Mouse (Mus musculus) embryo, embryonic 11 days (tissue): Measurements from ENCODE around the gene Best1.
A peak's percentile ranks its signal among the peaks of the same experiment; 100 is the strongest.

Source experiments
- DNase-seq: peaks from one replicate; pipeline ENCODE4 v3.0.0-alpha.2; 2015

Best1 gene

GRCm38 (mm10) chr19:10001206-10001969 lies at the start of gene Best1, which contains the start of gene Rab3il1:
Gene Best1, minus strand, starts transcription at chr19:10001633.
Gene Rab3il1, plus strand, starts transcription at chr19:10001669.
- DNase-seq, result no peak

- no peak for DNase-seq
These were observed 49.0 kb upstream of the Best1 start for GRCm38 (mm10) chr19:10050438-10050837.

- no peak for DNase-seq
These were observed 48.1 kb upstream of the Best1 start for GRCm38 (mm10) chr19:10049533-10049932.

- DNase-seq, result no peak
These were observed 45.5 kb upstream of the Best1 start for GRCm38 (mm10) chr19:10046983-10047382.

GRCm38 (mm10) chr19:10046346-10046745 lies 44.9 kb upstream of the Best1 start:
- no peak for DNase-seq

- DNase-seq, result no peak
These were observed 44.3 kb upstream of the Best1 start for GRCm38 (mm10) chr19:10045707-10046106.

- DNase-seq, result no peak
These were observed 42.2 kb upstream of the Best1 start for GRCm38 (mm10) chr19:10043643-10044042.

GRCm38 (mm10) chr19:10042816-10043215 lies 41.4 kb upstream of the Best1 start:
- no peak for DNase-seq

GRCm38 (mm10) chr19:10042232-10042631 lies 40.8 kb upstream of the Best1 start:
- DNase-seq, result no peak

- peak; percentile 89 for DNase-seq
These were observed 40.1 kb upstream of the Best1 start, which contains the start of gene Fads3 for GRCm38 (mm10) chr19:10041388-10042148. Gene Fads3, plus strand, starts transcription at chr19:10041569.

GRCm38 (mm10) chr19:10040866-10041387 lies 39.5 kb upstream of the Best1 start:
- DNase-seq, result no peak

- no peak for DNase-seq
These were observed 38.2 kb upstream of the Best1 start for GRCm38 (mm10) chr19:10039615-10040014.

GRCm38 (mm10) chr19:10038910-10039309 lies 37.5 kb upstream of the Best1 start:
- no peak for DNase-seq

GRCm38 (mm10) chr19:10038364-10038763 lies 36.9 kb upstream of the Best1 start:
- DNase-seq, result no peak

- no peak for DNase-seq
These were observed 36.1 kb upstream of the Best1 start for GRCm38 (mm10) chr19:10037534-10037933.

GRCm38 (mm10) chr19:10034785-10035447 lies 33.5 kb upstream of the Best1 start:
- DNase-seq, result peak; percentile 83

GRCm38 (mm10) chr19:10034356-10034755 lies 32.9 kb upstream of the Best1 start:
- no peak for DNase-seq

GRCm38 (mm10) chr19:10033211-10033973 lies 32.0 kb upstream of the Best1 start:
- peak; percentile 83 for DNase-seq

- no peak for DNase-seq
These were observed 28.3 kb upstream of the Best1 start for GRCm38 (mm10) chr19:10029746-10030145.

GRCm38 (mm10) chr19:10025169-10025875 lies 23.9 kb upstream of the Best1 start:
- peak; percentile 64 for DNase-seq

- DNase-seq, result no peak
These were observed 21.9 kb upstream of the Best1 start for GRCm38 (mm10) chr19:10023304-10023758.
